Mouse (Mus musculus): Measurements from ENCODE around the gene Myl6.

GRCm38 (mm10) chr10:128490232-128490631 lies 3.7 kb downstream of the Myl6 start:
- no peak for TF ChIP-seq CTCF (IDR thresholded peaks at IDR 0.05; ENCODE audit: low read depth)
- TF ChIP-seq EP300 (IDR thresholded peaks at IDR 0.05; ENCODE audit: low read depth), result no peak

Measured in liver, postnatal 0 days (tissue).